Mouse (Mus musculus): ENCODE measurements around the gene Cryba4.

Gene Cryba4

DNA sequence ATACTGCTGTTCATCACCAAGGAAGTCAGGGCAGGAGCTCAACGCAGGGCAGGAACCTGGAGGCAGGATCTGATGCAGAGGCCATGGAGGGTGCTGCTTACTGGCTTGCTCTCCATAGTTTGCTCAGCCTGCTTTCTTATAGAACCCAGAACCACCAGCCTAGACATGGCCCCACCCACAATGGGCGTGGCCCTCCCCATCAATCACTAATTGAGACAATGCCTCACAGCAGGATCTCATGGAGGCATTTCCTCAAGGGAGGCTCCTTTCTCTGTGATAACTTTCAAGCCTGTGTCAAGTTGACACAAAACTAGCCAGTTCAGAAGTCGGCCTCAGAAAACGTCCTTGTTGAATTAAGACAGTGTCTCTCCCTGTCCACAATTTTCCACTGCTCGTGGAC is 16.5 kb downstream of the Cryba4 start:
- DNase-seq (ENCODE audit: low spot score) = no peak

DNA sequence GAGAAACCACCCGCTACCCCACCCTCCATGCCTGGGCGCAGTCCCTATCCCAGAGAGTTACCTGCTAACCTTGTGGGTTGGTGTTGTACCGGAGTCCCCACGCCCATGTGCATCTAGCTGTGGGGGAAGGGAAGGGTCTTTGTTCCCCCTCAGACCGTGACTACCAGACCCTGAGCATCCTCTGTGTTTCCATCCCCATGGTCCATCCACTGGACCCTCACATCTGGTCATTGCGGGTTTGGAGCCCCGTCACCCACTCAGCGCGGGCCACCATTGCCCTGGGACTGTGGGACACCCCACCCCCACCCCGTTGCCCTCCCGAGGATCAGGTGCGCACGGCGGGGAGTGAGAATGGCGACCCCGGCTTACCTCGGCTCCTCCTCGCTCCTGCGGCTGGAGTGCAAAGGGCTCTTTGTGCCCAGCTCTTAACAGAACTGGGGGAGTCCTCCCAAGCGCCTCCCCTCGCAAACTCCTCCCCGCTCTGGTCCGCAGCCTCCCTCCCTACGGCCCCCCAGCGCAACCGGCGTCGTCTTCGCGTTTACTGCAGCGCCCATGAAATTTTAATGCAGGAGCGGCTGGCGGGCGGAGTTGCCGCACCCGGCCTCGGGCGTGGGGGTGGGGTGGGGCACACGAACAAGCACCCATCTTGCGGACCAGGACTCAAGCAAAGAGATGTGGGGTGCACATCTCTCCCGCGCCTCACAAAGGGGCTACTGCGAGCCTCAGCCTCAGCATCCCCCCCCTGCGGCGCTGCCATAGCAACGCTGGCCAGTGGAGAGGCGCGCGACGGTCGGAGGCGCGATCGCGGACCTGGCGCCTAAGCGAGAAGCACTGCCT is 23.9 kb downstream of the Cryba4 start:
- DNase-seq (ENCODE audit: low spot score) = no peak

DNA sequence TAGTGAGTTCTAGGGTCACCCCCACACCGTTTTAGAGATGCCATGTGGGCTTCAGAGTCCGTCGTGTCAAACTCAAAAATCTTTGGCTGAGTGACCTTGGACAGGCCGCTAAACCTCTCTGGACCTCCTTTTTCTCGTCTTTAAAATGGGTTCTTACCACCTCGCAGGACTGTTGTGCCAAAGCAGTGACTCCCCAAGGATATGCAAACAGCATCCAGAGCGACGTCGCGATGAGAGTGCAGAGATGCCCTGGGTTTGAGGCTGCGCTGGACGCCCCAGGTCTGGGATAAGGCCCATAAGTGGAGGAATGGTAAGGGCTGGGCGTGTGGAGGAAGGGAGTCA is 24.4 kb downstream of the Cryba4 start:
- no peak for DNase-seq (ENCODE audit: low spot score)

DNA sequence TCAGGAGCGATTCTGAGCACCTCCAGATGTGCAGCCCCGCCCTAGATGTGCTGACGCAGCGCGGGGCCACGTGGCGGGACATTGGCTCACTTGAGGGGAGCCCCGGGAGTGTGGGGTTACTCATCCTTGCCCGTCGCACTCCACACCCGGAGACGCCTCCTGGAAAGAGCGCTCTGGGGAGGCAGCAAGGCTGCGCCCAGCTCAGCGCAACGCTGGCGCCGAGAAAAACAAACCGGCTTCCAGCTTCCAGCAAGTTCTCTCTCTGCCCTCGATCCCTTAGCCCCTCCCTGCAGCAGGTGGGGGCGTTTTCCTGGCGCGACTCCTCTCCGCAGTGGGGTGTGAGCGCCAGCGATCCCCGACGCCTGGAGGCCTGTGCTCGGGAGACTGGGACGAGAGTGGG is 25.0 kb downstream of the Cryba4 start:
- no peak for DNase-seq (ENCODE audit: low spot score)

DNA sequence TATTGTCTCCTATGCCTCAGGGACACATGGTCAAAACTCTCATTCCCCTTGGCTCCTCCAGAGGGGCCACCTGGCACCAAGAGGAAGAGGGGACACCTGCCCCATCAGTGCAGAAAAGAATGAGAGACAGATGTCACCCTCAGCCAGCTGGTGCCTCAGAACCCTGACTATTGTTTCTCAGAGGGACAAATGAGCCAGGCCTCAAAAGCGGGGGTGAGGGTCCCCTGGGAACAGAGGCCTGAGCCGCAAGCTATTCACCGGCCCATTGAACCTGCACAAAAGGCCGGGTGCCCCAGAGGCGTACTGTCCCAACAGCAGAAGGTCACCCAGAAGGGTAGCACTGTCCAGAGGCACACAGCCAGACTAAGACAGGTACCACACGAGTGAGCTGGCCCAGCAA is 26.7 kb downstream of the Cryba4 start:
- DNase-seq (ENCODE audit: low spot score) = no peak

GRCm38 (mm10) chr5:112220203-112220602 is 32.1 kb downstream of the Cryba4 start:
- DNase-seq (ENCODE audit: low spot score) = no peak

- DNase-seq (ENCODE audit: low spot score) = no peak
Measured at GRCm38 (mm10) chr5:112219398-112219797, 32.9 kb downstream of the Cryba4 start.

- DNase-seq (ENCODE audit: low spot score) = no peak
Measured at GRCm38 (mm10) chr5:112218679-112219078, 33.6 kb downstream of the Cryba4 start.

DNA sequence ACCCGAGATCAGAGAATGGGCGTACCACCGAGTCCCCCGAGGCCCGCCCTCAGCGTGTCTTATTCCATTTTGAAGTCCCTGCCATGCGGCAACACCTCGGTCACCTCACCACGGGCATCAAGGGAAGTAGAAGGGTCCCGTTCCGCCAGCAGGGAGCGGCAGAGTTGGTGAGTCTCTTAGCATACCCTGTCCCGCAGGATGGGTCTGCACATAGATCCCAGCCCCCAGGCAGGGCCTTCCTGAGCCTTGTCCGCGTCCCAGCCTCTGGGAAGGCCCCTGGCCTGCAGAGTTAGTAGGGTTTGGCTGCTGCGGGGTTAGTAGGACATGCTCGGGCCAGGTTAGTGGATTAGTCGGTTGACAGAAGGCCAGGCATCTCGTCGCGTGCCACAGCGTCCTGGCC is 35.3 kb downstream of the Cryba4 start:
- no peak for DNase-seq (ENCODE audit: low spot score)

DNA sequence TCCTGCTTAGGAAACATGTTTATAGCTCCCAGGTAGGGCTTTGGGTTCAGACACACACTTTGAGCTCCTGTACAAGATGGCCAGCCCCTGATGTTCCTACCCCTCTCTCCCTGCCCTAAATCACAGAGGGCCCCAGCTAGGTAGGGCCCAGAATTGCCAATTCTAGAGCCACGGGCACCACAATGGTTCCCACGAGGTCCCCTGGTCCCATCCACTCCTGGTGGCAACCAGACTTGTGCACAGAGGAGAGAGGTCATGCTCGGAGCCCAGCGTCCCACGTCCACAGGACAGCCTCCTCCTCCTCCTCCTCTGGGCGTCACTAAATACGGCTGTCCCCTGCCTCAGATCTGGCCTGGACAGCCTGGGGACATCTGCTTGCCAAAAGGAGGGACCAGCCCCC is 36.0 kb downstream of the Cryba4 start:
- DNase-seq (ENCODE audit: low spot score) = no peak

GRCm38 (mm10) chr5:112215801-112216251 is 36.5 kb downstream of the Cryba4 start:
- no peak for DNase-seq (ENCODE audit: low spot score)

GRCm38 (mm10) chr5:112215291-112215751 is 37.0 kb downstream of the Cryba4 start:
- no peak for DNase-seq (ENCODE audit: low spot score)

GRCm38 (mm10) chr5:112214419-112214818 is 37.9 kb downstream of the Cryba4 start:
- peak; percentile 72 for DNase-seq (ENCODE audit: low spot score)

GRCm38 (mm10) chr5:112213331-112214240 is 38.7 kb downstream of the Cryba4 start:
- no peak for DNase-seq (ENCODE audit: low spot score)

DNA sequence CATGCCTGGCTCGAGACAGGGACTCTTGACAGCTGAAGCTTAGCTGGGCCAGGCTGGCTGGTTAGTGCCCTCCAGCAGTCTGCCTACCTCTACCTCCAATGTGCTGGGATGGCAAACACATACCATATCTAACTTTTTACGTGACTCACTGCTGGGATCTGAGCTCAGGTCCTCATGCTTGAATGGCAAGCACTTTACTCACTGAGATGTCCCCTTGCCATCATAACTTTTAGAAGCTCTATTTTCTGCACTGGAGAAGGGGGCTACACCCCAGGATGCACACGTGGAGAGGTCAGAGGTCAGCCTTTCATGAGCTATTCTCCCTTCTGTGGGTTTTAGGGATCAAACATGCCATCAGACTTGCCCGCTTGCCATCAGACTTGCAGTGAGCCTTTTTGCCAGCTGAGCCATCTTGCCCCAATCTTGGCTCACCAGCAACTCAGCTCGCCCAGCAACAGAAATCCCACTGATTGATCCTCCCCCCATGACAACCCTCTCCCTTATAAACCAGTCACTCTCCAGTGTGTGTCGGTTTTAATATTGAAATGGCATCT is 39.5 kb downstream of the Cryba4 start:
- DNase-seq (ENCODE audit: low spot score) = no peak

DNA sequence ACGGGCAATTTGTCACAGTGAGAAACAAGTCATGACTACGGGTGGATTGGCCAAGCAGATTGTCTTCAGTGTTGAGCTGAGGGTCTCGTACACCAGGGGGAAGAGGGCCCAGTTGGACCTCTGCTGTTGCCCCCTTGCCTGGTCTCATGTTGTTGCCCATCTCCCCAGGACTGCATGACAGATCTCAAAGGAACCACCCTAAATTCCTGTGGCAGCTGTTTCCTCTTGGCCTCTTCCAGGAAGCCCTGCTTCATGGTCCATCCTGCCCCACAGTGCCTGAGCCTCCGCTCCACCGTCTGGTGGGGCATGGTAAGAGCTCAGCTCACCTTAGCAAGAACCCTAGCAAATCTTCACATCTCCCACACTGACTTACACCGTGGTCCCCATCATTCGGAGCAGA is 40.4 kb downstream of the Cryba4 start:
- no peak for DNase-seq (ENCODE audit: low spot score)

DNA sequence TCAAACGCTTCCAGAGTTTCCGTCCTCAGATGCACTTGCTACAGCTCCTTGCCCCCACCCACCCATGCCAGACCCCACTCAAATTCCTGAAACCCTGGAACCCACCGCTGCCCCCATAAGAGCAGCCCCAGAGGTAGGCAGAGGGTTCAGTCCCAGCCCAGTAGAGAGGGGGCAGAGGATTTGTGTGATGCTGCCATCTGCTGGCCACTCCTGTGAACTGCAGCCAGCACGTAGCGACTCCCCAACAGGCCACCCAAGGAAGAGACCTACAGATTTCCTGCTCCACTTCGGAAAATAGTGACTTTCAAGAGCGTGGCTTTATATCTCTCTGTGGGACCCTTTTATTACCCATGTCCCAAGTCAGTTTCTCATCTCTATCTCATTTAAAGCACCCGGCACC is 42.2 kb downstream of the Cryba4 start:
- DNase-seq (ENCODE audit: low spot score) = peak; percentile 78

GRCm38 (mm10) chr5:112208321-112208720 is 44.0 kb downstream of the Cryba4 start:
- DNase-seq (ENCODE audit: low spot score) = no peak

DNA sequence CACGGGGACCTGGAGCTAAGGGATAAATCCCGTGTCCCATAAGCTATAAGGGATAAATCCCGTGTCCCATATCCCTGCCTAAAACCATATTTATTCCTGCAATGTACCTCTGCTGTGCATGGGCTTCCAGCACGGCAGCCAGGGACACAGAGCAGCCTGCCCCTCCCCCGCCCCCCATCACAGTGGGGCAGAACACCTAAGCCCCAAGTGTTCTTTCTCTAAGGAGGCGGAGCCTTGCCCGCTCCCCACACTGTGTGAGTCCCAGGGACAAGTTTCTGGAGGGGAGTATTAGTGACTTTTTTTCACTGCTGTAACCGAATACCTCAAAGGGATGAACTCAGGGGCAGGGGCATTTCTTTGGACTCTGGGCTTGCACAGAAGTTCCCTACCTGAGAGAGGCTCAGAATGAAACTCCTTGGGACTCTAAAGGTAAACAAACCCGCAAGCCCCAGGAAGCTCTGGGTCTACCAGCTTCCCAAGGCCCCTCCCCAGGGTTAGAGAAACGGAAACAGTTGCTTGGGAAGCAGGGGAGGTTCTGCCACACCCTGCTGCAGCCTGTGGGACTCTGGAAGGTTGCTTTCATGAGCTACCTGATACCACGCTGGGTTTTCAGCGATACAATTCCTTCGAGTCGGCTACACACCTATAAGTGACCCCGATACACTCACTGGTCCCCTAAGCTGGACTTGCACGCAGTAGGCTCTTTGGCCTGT is 45.6 kb downstream of the Cryba4 start:
- DNase-seq (ENCODE audit: low spot score) = no peak

DNA sequence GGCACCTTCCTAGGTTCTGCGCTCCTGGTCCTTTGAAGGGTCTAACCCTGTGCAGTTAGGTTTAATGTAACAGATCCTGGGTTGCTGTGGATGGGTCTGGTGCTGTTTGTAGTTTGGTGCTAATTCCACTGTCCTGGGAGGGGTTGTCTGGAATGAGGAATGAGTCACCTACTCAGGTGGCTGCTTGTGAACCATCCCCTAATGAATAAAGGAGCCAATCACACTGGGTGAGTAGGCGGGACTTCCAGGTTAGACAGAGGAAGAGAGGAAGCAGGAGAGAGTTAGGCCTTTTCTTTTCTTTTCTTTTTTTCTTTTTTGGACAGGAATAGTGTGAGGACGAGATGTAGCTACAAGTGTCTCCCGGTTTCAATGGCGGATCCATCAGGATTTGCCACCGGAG is 52.7 kb downstream of the Cryba4 start:
- no peak for DNase-seq (ENCODE audit: low spot score)
